Comparison of ENCODE assay signal across 16 mouse cellular contexts in the genomic region with DNA sequence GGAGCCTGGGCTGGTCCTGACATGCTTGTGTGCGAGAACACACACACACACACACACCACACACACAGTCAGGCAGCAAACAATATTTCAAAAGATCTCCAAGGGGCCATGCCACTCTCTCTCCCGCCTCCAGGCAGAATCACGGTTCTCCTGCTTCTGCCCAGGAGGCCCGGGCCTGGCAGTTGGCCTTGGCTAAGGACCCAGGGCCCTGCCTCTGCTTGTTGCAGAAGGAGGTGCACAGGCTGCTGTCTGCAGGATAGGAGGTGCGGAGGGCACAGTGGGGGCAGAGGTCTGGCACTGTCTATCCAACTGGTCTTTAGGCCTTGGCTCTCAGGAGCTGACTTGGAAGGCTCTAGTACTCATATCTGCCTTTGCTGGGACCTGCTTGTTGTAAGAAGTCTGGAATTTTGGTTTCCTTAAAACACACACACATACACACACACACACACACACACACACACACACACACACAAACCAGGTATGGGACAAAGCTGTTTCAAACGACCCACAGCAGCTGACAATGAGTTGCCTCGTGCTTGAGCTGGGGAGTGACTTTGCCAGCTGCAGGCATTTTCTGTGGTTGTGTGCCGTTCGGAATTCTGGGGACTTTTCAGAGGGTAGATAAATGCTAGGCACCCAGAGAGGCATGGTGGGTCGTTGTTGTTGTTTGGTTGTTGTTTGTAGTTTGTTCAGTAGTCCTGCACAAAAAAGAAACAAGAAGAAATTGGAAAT. TPM values are rescaled to one million over a fixed set of nuclear protein-coding genes. Genes with fewer than 3 reads are reported as not detected.
"Had no signal": no experiment of that assay in that cellular context is flagged by ENCODE, and none has a peak within 500 bp of the region (broad histone marks: within the 10 kb centered on the region; RNA-seq: fewer than 3 reads in every experiment).

No protein-coding gene starts in this region.

- H3K36me3 ChIP-seq: midbrain, embryonic 10.5 days; midbrain, embryonic 12.5 days; neural tube, embryonic 12.5 days had no signal

- H3K4me2 ChIP-seq: lung, embryonic 14.5 days; midbrain, embryonic 12.5 days; neural tube, embryonic 12.5 days had no signal

- H3K4me3 ChIP-seq: midbrain, embryonic 10.5 days; midbrain, embryonic 12.5 days; neural tube, embryonic 12.5 days had no signal

- DNase-seq: lung, adult 18-20 months; lung, embryonic 14.5 days; lung, postnatal 10 days; lung, postnatal 4 days; midbrain, embryonic 14.5 days; right cerebral cortex, postnatal 14 days; spleen, adult 18-20 months; thymus, adult 18-20 months; thymus, postnatal 14 days; thymus, postnatal 36 days had no signal

- H3K27me3 ChIP-seq: midbrain, embryonic 12.5 days; neural tube, embryonic 12.5 days had no signal

RNA-seq across cellular contexts. Expression of a gene that starts 23.8 kb away (rescaled TPM):
- total RNA-seq: megakaryocyte, adult 5-6 weeks; megakaryocyte-erythroid progenitor cell, adult 5-6 weeks; neutrophil, adult 5-6 weeks had no signal
